Comparison of ENCODE assay signal across 11 mouse cellular contexts in genomic region chr5:32657386-32657785, GRCm38 (mm10). TPM values are rescaled to one million over a fixed set of nuclear protein-coding genes. Genes with fewer than 3 reads are reported as not detected.
DNase-seq lines count a peak whose midpoint lies in the region; ATAC-seq and TF ChIP-seq lines count a peak whose summit lies in the region.
"Had no signal": no experiment of that assay in that cellular context is flagged by ENCODE, and none has a peak within 500 bp of the region (broad histone marks: within the 10 kb centered on the region; RNA-seq: fewer than 3 reads in every experiment).

No protein-coding gene starts in this region.

- H3K9ac ChIP-seq in heart, postnatal 0 days (replicated peaks; ENCODE audit: low read depth, low read length) = no peak overlapping the region
- H3K9ac ChIP-seq in midbrain, embryonic 14.5 days (replicated peaks; ENCODE audit: low read length) = no peak overlapping the region
- no peak overlapping the region for H3K9ac ChIP-seq in midbrain, embryonic 16.5 days (ENCODE audit: low read depth, low read length)
- H3K9ac ChIP-seq in stomach, postnatal 0 days (ENCODE audit: low read length) = no peak overlapping the region

- TF ChIP-seq EP300 in heart, postnatal 0 days (IDR thresholded peaks at IDR 0.05; ENCODE audit: low read depth) = no peak
- no peak for TF ChIP-seq EP300 in stomach, postnatal 0 days (optimal IDR thresholded peaks at IDR 0.05)

- peak; percentile 62 for TF ChIP-seq CTCF in heart, postnatal 0 days (IDR thresholded peaks at IDR 0.05; ENCODE audit: low read depth)
- TF ChIP-seq CTCF in brain, embryonic 14.5 days (IDR thresholded peaks at IDR 0.05; ENCODE audit: borderline replicate concordance, extremely low read depth, insufficient read depth, insufficient read length) = no peak
- peak; percentile 80 for TF ChIP-seq CTCF in stomach, postnatal 0 days (IDR thresholded peaks at IDR 0.05; ENCODE audit: low read depth)

- H3K4me3 ChIP-seq in heart, postnatal 0 days (ENCODE audit: low read depth, low read length) = no peak overlapping the region
- no peak overlapping the region for H3K4me3 ChIP-seq in midbrain, embryonic 14.5 days (replicated peaks; ENCODE audit: low read depth, low read length)
- H3K4me3 ChIP-seq in midbrain, embryonic 16.5 days (ENCODE audit: low read depth, low read length) = no peak overlapping the region
- H3K4me3 ChIP-seq in stomach, postnatal 0 days (ENCODE audit: low read depth, low read length) = no peak overlapping the region

- peaks cover 40% of the 10 kb centered on the region for H3K36me3 ChIP-seq in heart, postnatal 0 days (replicated peaks; ENCODE audit: control insufficient read depth, insufficient read depth, low read length)
- H3K36me3 ChIP-seq in midbrain, embryonic 14.5 days (ENCODE audit: control insufficient read depth, insufficient read depth, low read length) = peaks cover 23% of the 10 kb centered on the region
- no peaks in the 10 kb centered on the region; the same call in none of the 2 replicates for H3K36me3 ChIP-seq in midbrain, embryonic 16.5 days (ENCODE audit: control insufficient read depth, insufficient read depth, low read length)
- peaks cover 2% of the 10 kb centered on the region for H3K36me3 ChIP-seq in stomach, postnatal 0 days (ENCODE audit: control insufficient read depth, insufficient read depth, low read length)

- no peak for TF ChIP-seq POLR2A in brain, embryonic 14.5 days (IDR thresholded peaks at IDR 0.05; ENCODE audit: borderline replicate concordance, extremely low read depth, insufficient read depth, insufficient read length, poor library complexity, severe bottlenecking)

- DNase-seq in heart, postnatal 0 days (ENCODE audit: low spot score) = peak; percentile 51
- no peak for DNase-seq in heart, postnatal 10 days
- peak; percentile 67 for DNase-seq in midbrain, embryonic 14.5 days
- DNase-seq in brain, embryonic 14.5 days (ENCODE audit: low read depth) = peak; percentile 41
- DNase-seq in stomach, postnatal 0 days (ENCODE audit: low spot score) = no peak
- DNase-seq in urinary bladder, adult 18-20 months (ENCODE audit: low spot score in 2 of 2) = no peak
- DNase-seq in testis, postnatal 14 days (ENCODE audit: low spot score) = no peak
- DNase-seq: thymus, adult 2 months had no signal

- no peak overlapping the region for H3K27ac ChIP-seq in heart, postnatal 0 days (ENCODE audit: low read depth)
- H3K27ac ChIP-seq in midbrain, embryonic 14.5 days (replicated peaks; ENCODE audit: low read depth, low read length) = no peak overlapping the region
- no peak overlapping the region for H3K27ac ChIP-seq in midbrain, embryonic 16.5 days (ENCODE audit: low read length)
- no peak overlapping the region for H3K27ac ChIP-seq in stomach, postnatal 0 days (replicated peaks)
- H3K27ac ChIP-seq: macrophage had no signal

- no peaks in the 10 kb centered on the region for H3K4me1 ChIP-seq in heart, postnatal 0 days (ENCODE audit: control insufficient read depth, insufficient read depth)
- H3K4me1 ChIP-seq in midbrain, embryonic 14.5 days (ENCODE audit: control insufficient read depth, insufficient read depth, low read length) = no peaks in the 10 kb centered on the region
- H3K4me1 ChIP-seq in midbrain, embryonic 16.5 days (ENCODE audit: control insufficient read depth, insufficient read depth, low read length) = no peaks in the 10 kb centered on the region
- H3K4me1 ChIP-seq in stomach, postnatal 0 days (replicated peaks; ENCODE audit: control insufficient read depth, insufficient read depth) = no peaks in the 10 kb centered on the region

- no peaks in the 10 kb centered on the region for H3K27me3 ChIP-seq in heart, postnatal 0 days (ENCODE audit: control insufficient read depth, insufficient read depth, low read length)
- H3K27me3 ChIP-seq in midbrain, embryonic 14.5 days (ENCODE audit: control insufficient read depth, insufficient read depth, low read length) = no peaks in the 10 kb centered on the region
- H3K27me3 ChIP-seq in midbrain, embryonic 16.5 days (ENCODE audit: control insufficient read depth, insufficient read depth, low read depth, low read length) = no peaks in the 10 kb centered on the region
- no peaks in the 10 kb centered on the region for H3K27me3 ChIP-seq in stomach, postnatal 0 days (ENCODE audit: control insufficient read depth, insufficient read depth, low read length)

- no peak for ATAC-seq in heart, postnatal 0 days (ENCODE audit: insufficient read depth, low read depth)
- no peak for ATAC-seq in midbrain, embryonic 14.5 days (ENCODE audit: low FRiP score, low TSS enrichment)
- no peak for ATAC-seq in midbrain, embryonic 16.5 days
- no peak for ATAC-seq in stomach, postnatal 0 days (ENCODE audit: low FRiP score, low TSS enrichment)
- ATAC-seq: hindbrain, embryonic 16.5 days had no signal

- no peak overlapping the region for H3K4me2 ChIP-seq in heart, postnatal 0 days (ENCODE audit: low read depth, low read length)
- no peak overlapping the region for H3K4me2 ChIP-seq in midbrain, embryonic 14.5 days (ENCODE audit: low read length)
- no peak overlapping the region for H3K4me2 ChIP-seq in midbrain, embryonic 16.5 days (ENCODE audit: low read length)
- H3K4me2 ChIP-seq in stomach, postnatal 0 days (replicated peaks; ENCODE audit: low read depth) = no peak overlapping the region

- no peaks in the 10 kb centered on the region for H3K9me3 ChIP-seq in heart, postnatal 0 days (replicated peaks; ENCODE audit: control insufficient read depth, low read length)
- no peaks in the 10 kb centered on the region for H3K9me3 ChIP-seq in midbrain, embryonic 14.5 days (ENCODE audit: control insufficient read depth, low read length)
- H3K9me3 ChIP-seq in midbrain, embryonic 16.5 days (replicated peaks; ENCODE audit: control insufficient read depth, low read length, poor library complexity, severe bottlenecking) = no peaks in the 10 kb centered on the region
- H3K9me3 ChIP-seq in stomach, postnatal 0 days (ENCODE audit: control insufficient read depth, low read length) = no peaks in the 10 kb centered on the region

- 44% methylated on average over 1 of the region's 1 CpGs for WGBS in heart, postnatal 0 days
- WGBS in midbrain, embryonic 14.5 days = 67% methylated on average over 1 of the region's 1 CpGs
- WGBS in midbrain, embryonic 16.5 days = 40% methylated on average over 1 of the region's 1 CpGs
- 46% methylated on average over 1 of the region's 1 CpGs for WGBS in stomach, postnatal 0 days

- intact Hi-C loops in heart, postnatal 10 days (cut with DNase I) = loop anchor here (1.0 kb wide), 2 partner anchors 63 to 69 kb away; no protein-coding TSS in a partner anchor

RNA-seq across cellular contexts. Expression of gene Yes1, which starts 46.4 kb away (rescaled TPM):
- 22.6 and 24.5 TPM in 2 replicates for total RNA-seq in heart, postnatal 0 days (2014; rRNA removed; ENCODE audit: low replicate concordance)
- 19.0 and 20.7 TPM in 2 replicates for polyA plus RNA-seq in heart, postnatal 0 days (2015; fragmentation: Nextera tagmentation; extraction: Ambion mirVana)
- 10 to 100 TPM; 31.4 to 38.2 TPM for total RNA-seq in heart, postnatal 10 days (2021)
- 18.0 and 26.5 TPM in 2 replicates for polyA plus RNA-seq in midbrain, embryonic 14.5 days (2014; fragmentation: Nextera tagmentation; extraction: Ambion mirVana)
- 18.6 and 20.0 TPM in 2 replicates for polyA plus RNA-seq in midbrain, embryonic 16.5 days (2015; fragmentation: Nextera tagmentation; extraction: Ambion mirVana)
- polyA plus RNA-seq in brain, embryonic 14.5 days (2012; rRNA removed) = 6.4 and 10.3 TPM in 2 replicates
- polyA plus RNA-seq in stomach, postnatal 0 days (2015; fragmentation: Nextera tagmentation; extraction: Ambion mirVana) = 14.2 and 15.0 TPM in 2 replicates

Comparison
In these comparisons a context has a peak if more than half of its experiments do, and no peak if none do; other contexts are left out.
1. DNase-seq: peak in heart, postnatal 0 days (single experiment), midbrain, embryonic 14.5 days (single experiment) and brain, embryonic 14.5 days (single experiment); none in heart, postnatal 10 days (0 of 2), stomach, postnatal 0 days (single experiment), urinary bladder, adult 18-20 months (0 of 2) and testis, postnatal 14 days (single experiment).